Mouse (Mus musculus): Measurements from ENCODE around the gene Clspn.

Gene Clspn

GRCm38 (mm10) chr4:126563798-126564197, 7.1 kb downstream of the Clspn start:
- DNase-seq (ENCODE audit: low read depth, low spot score): no peak

- no peak for DNase-seq (ENCODE audit: low read depth, low spot score)
These were observed 10.5 kb downstream of the Clspn start for GRCm38 (mm10) chr4:126567243-126567642.

GRCm38 (mm10) chr4:126569783-126570182, 13.0 kb downstream of the Clspn start:
- DNase-seq (ENCODE audit: low read depth, low spot score): no peak

- DNase-seq (ENCODE audit: low read depth, low spot score): no peak
These were observed 19.5 kb downstream of the Clspn start for GRCm38 (mm10) chr4:126576281-126576680.

- DNase-seq (ENCODE audit: low read depth, low spot score): no peak
These were observed 21.2 kb downstream of the Clspn start for GRCm38 (mm10) chr4:126577920-126578319.

- no peak for DNase-seq (ENCODE audit: low read depth, low spot score)
These were observed 22.3 kb downstream of the Clspn start for GRCm38 (mm10) chr4:126579077-126579476.

- DNase-seq (ENCODE audit: low read depth, low spot score): no peak
These were observed 29.0 kb downstream of the Clspn start for GRCm38 (mm10) chr4:126585739-126586138.

GRCm38 (mm10) chr4:126592039-126592438, 35.3 kb downstream of the Clspn start:
- no peak for DNase-seq (ENCODE audit: low read depth, low spot score)

GRCm38 (mm10) chr4:126599971-126600754, 43.4 kb downstream of the Clspn start:
- peak; percentile 30 for DNase-seq (ENCODE audit: low read depth, low spot score)

GRCm38 (mm10) chr4:126601597-126602444, 45.1 kb downstream of the Clspn start:
- no peak for DNase-seq (ENCODE audit: low read depth, low spot score)

GRCm38 (mm10) chr4:126602445-126602762, 45.7 kb downstream of the Clspn start:
- DNase-seq (ENCODE audit: low read depth, low spot score): no peak

GRCm38 (mm10) chr4:126604141-126604540, 47.4 kb downstream of the Clspn start:
- DNase-seq (ENCODE audit: low read depth, low spot score): no peak

GRCm38 (mm10) chr4:126605751-126606150, 49.0 kb downstream of the Clspn start:
- DNase-seq (ENCODE audit: low read depth, low spot score): no peak

GRCm38 (mm10) chr4:126609606-126610181, 53.0 kb downstream of the Clspn start, which contains the start of gene 5730409E04Rik:
Gene 5730409E04Rik (plus strand): TSS chr4:126609818.
- peak; percentile 57 for DNase-seq (ENCODE audit: low read depth, low spot score)

GRCm38 (mm10) chr4:126611991-126612390, 55.3 kb downstream of the Clspn start:
- no peak for DNase-seq (ENCODE audit: low read depth, low spot score)

- DNase-seq (ENCODE audit: low read depth, low spot score): no peak
These were observed 59.6 kb downstream of the Clspn start for GRCm38 (mm10) chr4:126616312-126616711.

GRCm38 (mm10) chr4:126619691-126620330, 63.1 kb downstream of the Clspn start:
- DNase-seq (ENCODE audit: low read depth, low spot score): no peak

- no peak for DNase-seq (ENCODE audit: low read depth, low spot score)
These were observed 63.7 kb downstream of the Clspn start for GRCm38 (mm10) chr4:126620349-126620874.

- no peak for DNase-seq (ENCODE audit: low read depth, low spot score)
These were observed 70.4 kb downstream of the Clspn start for GRCm38 (mm10) chr4:126627021-126627681.

GRCm38 (mm10) chr4:126631922-126632321, 75.2 kb downstream of the Clspn start:
- no peak for DNase-seq (ENCODE audit: low read depth, low spot score)

- DNase-seq (ENCODE audit: low read depth, low spot score): no peak
These were observed 75.9 kb downstream of the Clspn start for GRCm38 (mm10) chr4:126632668-126633067.

Measured in retina, adult 2 months (tissue).